17 mouse cellular contexts compared by ENCODE assay signal in genomic region chrX:161739374-161739773, GRCm38 (mm10). TPM values are rescaled to one million over a fixed set of nuclear protein-coding genes. Genes with fewer than 3 reads are reported as not detected.
"Had no signal": no experiment of that assay in that cellular context is flagged by ENCODE, and none has a peak within 500 bp of the region (broad histone marks: within the 10 kb centered on the region; RNA-seq: fewer than 3 reads in every experiment).

No protein-coding gene starts in this region.

- H3K4me3 ChIP-seq: neural tube, embryonic 12.5 days; neural tube, embryonic 13.5 days; neural tube, embryonic 15.5 days; stomach, embryonic 15.5 days had no signal

- H3K36me3 ChIP-seq: neural tube, embryonic 12.5 days; neural tube, embryonic 13.5 days; neural tube, embryonic 15.5 days; stomach, embryonic 15.5 days had no signal

- H3K4me2 ChIP-seq: neural tube, embryonic 12.5 days; neural tube, embryonic 13.5 days; neural tube, embryonic 15.5 days; stomach, embryonic 15.5 days had no signal

- H3K27ac ChIP-seq: neural tube, embryonic 12.5 days; neural tube, embryonic 13.5 days; neural tube, embryonic 15.5 days; stomach, embryonic 15.5 days; stomach, postnatal 0 days had no signal

- DNase-seq: right cerebral cortex, adult 18-20 months; right cerebral cortex, postnatal 14 days; right cerebral cortex, postnatal 25 days; right cerebral cortex, postnatal 4 days; spleen, adult 18-20 months; thymus, adult 18-20 months; thymus, adult 2 months; thymus, postnatal 14 days; thymus, postnatal 25 days; thymus, postnatal 36 days; thymus, postnatal 4 days had no signal

- H3K9ac ChIP-seq: neural tube, embryonic 12.5 days; neural tube, embryonic 13.5 days; neural tube, embryonic 15.5 days; stomach, embryonic 15.5 days had no signal

- H3K4me1 ChIP-seq: neural tube, embryonic 12.5 days; stomach, embryonic 15.5 days had no signal

- H3K9me3 ChIP-seq: neural tube, embryonic 12.5 days; neural tube, embryonic 13.5 days; neural tube, embryonic 15.5 days; stomach, embryonic 15.5 days had no signal

- H3K27me3 ChIP-seq: neural tube, embryonic 12.5 days; stomach, embryonic 15.5 days had no signal

RNA-seq across cellular contexts. Expression of gene Rai2, which starts 22.5 kb away (rescaled TPM):
- total RNA-seq: neutrophil, adult 5-6 weeks had no signal
